Mouse (Mus musculus) hindbrain, embryonic 11.5 days (tissue): ENCODE measurements around the gene Tmem128. TPM values are rescaled to one million over a fixed set of nuclear protein-coding genes. Genes with fewer than 3 reads are reported as not detected.

Source experiments
- ATAC-seq: fragments of 200-750 bp; cut with Nextera tagmentation; 2 replicates; pipeline ENCODE4 v1.8.0; 2017; ENCODE audit warnings: mild to moderate bottlenecking, moderate TSS enrichment, moderate library complexity; ENCODE audit not compliant: low FRiP score
- DNase-seq: peaks from one replicate; pipeline ENCODE4 v3.0.0-alpha.2; 2015; ENCODE audit warnings: low spot score
- H3K27ac ChIP-seq: fragments of 300-500 bp; sonication (generic); 2 replicates; pipeline ENCODE4 v1.5.1; 2014; ENCODE audit warnings: mild to moderate bottlenecking, low read depth, low read length
- H3K27me3 ChIP-seq: fragments of 300-500 bp; sonication (generic); 2 replicates; pipeline ENCODE4 v1.6.1; 2014; ENCODE audit warnings: mild to moderate bottlenecking, low read length, moderate library complexity, mixed read lengths; ENCODE audit not compliant: control insufficient read depth, insufficient read depth
- H3K36me3 ChIP-seq: fragments of 300-500 bp; sonication (generic); 2 replicates; pipeline ENCODE4 v1.6.1; 2014; ENCODE audit warnings: mild to moderate bottlenecking, low read length, moderate library complexity, mixed read lengths; ENCODE audit not compliant: control insufficient read depth, insufficient read depth
- H3K4me1 ChIP-seq: fragments of 300-500 bp; sonication (generic); replicated peaks from 2 replicates; pipeline ENCODE4 v1.6.1; 2014; ENCODE audit warnings: low read length, mixed read lengths; ENCODE audit not compliant: control insufficient read depth, insufficient read depth
- H3K4me2 ChIP-seq: fragments of 300-500 bp; sonication (generic); replicated peaks from 2 replicates; pipeline ENCODE4 v1.6.1; 2014; ENCODE audit warnings: mild to moderate bottlenecking, low read depth, low read length
- H3K4me3 ChIP-seq: fragments of 300-500 bp; sonication (generic); 2 replicates; pipeline ENCODE4 v1.5.1; 2014; ENCODE audit warnings: low read depth, low read length
- H3K9ac ChIP-seq: fragments of 300-500 bp; sonication (generic); 2 replicates; pipeline ENCODE4 v1.6.1; 2014; ENCODE audit warnings: low read depth, low read length
- H3K9me3 ChIP-seq: fragments of 300-500 bp; sonication (generic); 2 replicates; pipeline ENCODE4 v1.6.1; 2016; ENCODE audit warnings: low read length; ENCODE audit not compliant: control insufficient read depth
- WGBS: fragments of 180-500 bp; shearing (Covaris S2); extraction: QIAGEN DNeasy Blood & Tissue Kit; methylation state at CpG from one replicate; pipeline ENCODE4 v1.1.7; 2014; 5-methylcytosine and 5-hydroxymethylcytosine counted together
- polyA plus RNA-seq: library from polyadenylated mRNA; unstranded; fragments of >200 nt; fragmentation: Nextera tagmentation; extraction: Ambion mirVana; gene quantifications from 2 replicates; pipeline ENCODE4 v1.2.1, GENCODE M21; 2014

The Tmem128 gene
- polyA plus RNA-seq, 1 experiment from 2014 or later: 105 TPM

- DNase-seq (no peak), ATAC-seq (no peak)
- Histone ChIP-seq H3K9me3 (no peaks in the 10 kb centered on the region), H3K4me2 (no peak overlapping the region), H3K4me1 (peaks cover 11% of the 10 kb centered on the region), H3K9ac (no peak overlapping the region), H3K27ac (no peak overlapping the region), H3K4me3 (no peak overlapping the region), H3K27me3 (peaks cover 43% of the 10 kb centered on the region), H3K36me3 (no peaks in the 10 kb centered on the region)
- WGBS: 88% methylated on average over 4 of the region's 4 CpGs
Observed at GRCm38 (mm10) chr5:38273831-38274230, 13.8 kb downstream of the Tmem128 start.

- Histone ChIP-seq H3K9me3 (no peaks in the 10 kb centered on the region), H3K27me3 (peaks cover 53% of the 10 kb centered on the region), H3K4me3 (peak within 1 kb of the TSS; percentile 30; the same call in 1 of the 2 replicates), H3K36me3 (no peaks in the 10 kb centered on the region), H3K9ac (no peak within 1 kb of the TSS), H3K27ac (no peak within 1 kb of the TSS), H3K4me1 (peaks cover 11% of the 10 kb centered on the region), H3K4me2 (peak within 1 kb of the TSS; percentile 42)
- WGBS: 1% methylated on average over 4 of the region's 4 CpGs
- DNase-seq (no peak), ATAC-seq (no peak)
Observed at GRCm38 (mm10) chr5:38275771-38276170, 15.8 kb downstream of the Tmem128 start, which contains the start of gene Otop1. Gene Otop1 (plus strand): TSS chr5:38275972.

GRCm38 (mm10) chr5:38276451-38276850 is 16.5 kb downstream of the Tmem128 start:
- ATAC-seq: 0 out of 2 replicates have a peak, but pooled peaks have one; percentile 7
- Histone ChIP-seq H3K9ac (no peak overlapping the region), H3K36me3 (no peaks in the 10 kb centered on the region), H3K27ac (no peak overlapping the region), H3K4me1 (peaks cover 11% of the 10 kb centered on the region), H3K4me2 (peak overlapping the region; percentile 19; the same call in 1 of the 2 replicates), H3K4me3 (peak overlapping the region; percentile 30; the same call in 1 of the 2 replicates), H3K27me3 (peaks cover 53% of the 10 kb centered on the region), H3K9me3 (no peaks in the 10 kb centered on the region)
- DNase-seq: peak; percentile 46
- WGBS: 1% methylated on average over 19 of the region's 19 CpGs

- peak overlapping the region; percentile 30 for H3K4me3 ChIP-seq
- H3K36me3 ChIP-seq: no peaks in the 10 kb centered on the region
- DNase-seq (peak; percentile 42), ATAC-seq (0 out of 2 replicates have a peak, but pooled peaks have one; percentile 28)
- WGBS: 1% methylated on average over 63 of the region's 65 CpGs
- no peaks in the 10 kb centered on the region for H3K9me3 ChIP-seq
- peak overlapping the region; percentile 42 for H3K4me2 ChIP-seq
- peaks cover 53% of the 10 kb centered on the region for H3K27me3 ChIP-seq
- no peak overlapping the region for H3K27ac ChIP-seq
- peaks cover 11% of the 10 kb centered on the region for H3K4me1 ChIP-seq
- 0 out of 2 replicates have a peak overlapping the region, but pooled peaks have one; percentile 11 for H3K9ac ChIP-seq
Observed at GRCm38 (mm10) chr5:38277098-38277866, 17.3 kb downstream of the Tmem128 start.

- H3K27me3 ChIP-seq: peaks cover 53% of the 10 kb centered on the region
- 22% methylated on average over 12 of the region's 12 CpGs for WGBS
- peaks cover 11% of the 10 kb centered on the region for H3K4me1 ChIP-seq
- DNase-seq (no peak), ATAC-seq (0 out of 2 replicates have a peak, but pooled peaks have one; percentile 18)
- no peak overlapping the region for H3K27ac ChIP-seq
- peak overlapping the region; percentile 42; the same call in 1 of the 2 replicates for H3K4me2 ChIP-seq
- no peaks in the 10 kb centered on the region for H3K9me3 ChIP-seq
- H3K4me3 ChIP-seq: peak overlapping the region; percentile 30; the same call in 1 of the 2 replicates
- H3K9ac ChIP-seq: 0 out of 2 replicates have a peak overlapping the region, but pooled peaks have one; percentile 11
- no peaks in the 10 kb centered on the region for H3K36me3 ChIP-seq
Observed at GRCm38 (mm10) chr5:38277936-38278600, 18.1 kb downstream of the Tmem128 start.

GRCm38 (mm10) chr5:38280075-38280474 is 20.1 kb downstream of the Tmem128 start:
- H3K36me3 ChIP-seq: no peaks in the 10 kb centered on the region
- no peak overlapping the region for H3K4me2 ChIP-seq
- DNase-seq (no peak), ATAC-seq (no peak)
- no peak overlapping the region for H3K27ac ChIP-seq
- no peak overlapping the region for H3K9ac ChIP-seq
- WGBS: 53% methylated on average over 1 of the region's 1 CpGs
- no peaks in the 10 kb centered on the region for H3K9me3 ChIP-seq
- peaks cover 11% of the 10 kb centered on the region for H3K4me1 ChIP-seq
- peaks cover 41% of the 10 kb centered on the region for H3K27me3 ChIP-seq
- H3K4me3 ChIP-seq: no peak overlapping the region

- Histone ChIP-seq H3K27ac (no peak overlapping the region), H3K4me2 (no peak overlapping the region), H3K27me3 (0 out of 2 replicates have a peak, but pooled peaks cover under 1% of the 10 kb centered on the region), H3K9me3 (no peaks in the 10 kb centered on the region), H3K9ac (no peak overlapping the region), H3K36me3 (no peaks in the 10 kb centered on the region), H3K4me1 (no peaks in the 10 kb centered on the region), H3K4me3 (no peak overlapping the region)
- DNase-seq (peak; percentile 34), ATAC-seq (peak; percentile 40; the same call in 1 of the 2 replicates)
- 67% methylated on average over 9 of the region's 9 CpGs for WGBS
Observed at GRCm38 (mm10) chr5:38285724-38286123, 25.7 kb downstream of the Tmem128 start.

- ATAC-seq: no peak
- no peak for DNase-seq
- no peaks in the 10 kb centered on the region for H3K9me3 ChIP-seq
- H3K9ac ChIP-seq: no peak overlapping the region
- 87% methylated on average over 3 of the region's 3 CpGs for WGBS
- H3K4me2 ChIP-seq: no peak overlapping the region
- no peak overlapping the region for H3K4me3 ChIP-seq
- no peaks in the 10 kb centered on the region for H3K4me1 ChIP-seq
- H3K27ac ChIP-seq: no peak overlapping the region
- H3K27me3 ChIP-seq: no peaks in the 10 kb centered on the region
- no peaks in the 10 kb centered on the region for H3K36me3 ChIP-seq
Observed at GRCm38 (mm10) chr5:38288476-38288875, 28.5 kb downstream of the Tmem128 start.
